Mouse (Mus musculus) hindbrain, embryonic 16.5 days (tissue): Measurements from ENCODE around the gene Rgs7bp. TPM values are rescaled to one million over a fixed set of nuclear protein-coding genes. Genes with fewer than 3 reads are reported as not detected.

Source experiments
- ATAC-seq: fragments of 200-750 bp; cut with Nextera tagmentation; 2 replicates; pipeline ENCODE4 v1.8.0; 2017; ENCODE audit warnings: moderate TSS enrichment, moderate library complexity
- H3K27ac ChIP-seq: fragments of 300-500 bp; sonication (generic); 2 replicates; pipeline ENCODE4 v1.5.1; 2014; ENCODE audit warnings: low read depth, mild to moderate bottlenecking, control low read depth, low read length, moderate library complexity
- H3K27me3 ChIP-seq: fragments of 300-500 bp; sonication (generic); replicated peaks from 2 replicates; pipeline ENCODE4 v1.6.1; 2014; ENCODE audit warnings: low read length; ENCODE audit not compliant: control insufficient read depth, insufficient read depth
- H3K36me3 ChIP-seq: fragments of 300-500 bp; sonication (generic); 2 replicates; pipeline ENCODE4 v1.6.1; 2014; ENCODE audit warnings: mild to moderate bottlenecking, low read length, moderate library complexity, mixed read lengths; ENCODE audit not compliant: control insufficient read depth, insufficient read depth
- H3K4me1 ChIP-seq: fragments of 300-500 bp; sonication (generic); 2 replicates; pipeline ENCODE4 v1.6.1; 2014; ENCODE audit warnings: low read depth, low read length; ENCODE audit not compliant: control insufficient read depth, insufficient read depth
- H3K4me2 ChIP-seq: fragments of 300-500 bp; sonication (generic); 2 replicates; pipeline ENCODE4 v1.6.1; 2014; ENCODE audit warnings: mild to moderate bottlenecking, low read length, control low read depth, moderate library complexity
- H3K4me3 ChIP-seq: fragments of 300-500 bp; sonication (generic); 2 replicates; pipeline ENCODE4 v1.5.1; 2014; ENCODE audit warnings: mild to moderate bottlenecking, low read length, control low read depth, moderate library complexity
- H3K9ac ChIP-seq: fragments of 300-500 bp; sonication (generic); 2 replicates; pipeline ENCODE4 v1.6.1; 2014; ENCODE audit warnings: low read depth, mild to moderate bottlenecking, control low read depth, low read length, moderate library complexity
- H3K9me3 ChIP-seq: fragments of 300-500 bp; sonication (generic); 2 replicates; pipeline ENCODE4 v1.6.1; 2014; ENCODE audit warnings: mild to moderate bottlenecking, low read length, moderate library complexity; ENCODE audit not compliant: control insufficient read depth
- WGBS: fragments of 180-500 bp; shearing (Covaris S2); extraction: QIAGEN DNeasy Blood & Tissue Kit; methylation state at CpG from one replicate; pipeline ENCODE4 v1.1.7; 2014; 5-methylcytosine and 5-hydroxymethylcytosine counted together
- polyA plus RNA-seq: library from polyadenylated mRNA; unstranded; fragments of >200 nt; fragmentation: Nextera tagmentation; extraction: Ambion mirVana; gene quantifications from 2 replicates; pipeline ENCODE4 v1.2.1, GENCODE M21; 2015

The Rgs7bp gene
- polyA plus RNA-seq, 1 experiment from 2014 or later = 9.8 TPM

GRCm38 (mm10) chr13:104985691-104986090 lies 69.0 kb downstream of the Rgs7bp start:
- Histone ChIP-seq H3K9me3 (peaks cover 3% of the 10 kb centered on the region; the same call in 1 of the 2 replicates), H3K4me3 (no peak overlapping the region), H3K36me3 (0 out of 2 replicates have a peak, but pooled peaks cover 2% of the 10 kb centered on the region), H3K9ac (no peak overlapping the region), H3K4me2 (no peak overlapping the region), H3K27me3 (no peaks in the 10 kb centered on the region), H3K4me1 (no peaks in the 10 kb centered on the region), H3K27ac (no peak overlapping the region)
- WGBS = 92% methylated on average over 4 of the region's 4 CpGs
- no peak for ATAC-seq

- Histone ChIP-seq H3K27ac (no peak overlapping the region), H3K9ac (no peak overlapping the region), H3K4me3 (no peak overlapping the region), H3K4me1 (no peaks in the 10 kb centered on the region), H3K36me3 (0 out of 2 replicates have a peak, but pooled peaks cover 2% of the 10 kb centered on the region), H3K27me3 (no peaks in the 10 kb centered on the region), H3K4me2 (no peak overlapping the region), H3K9me3 (peaks cover 3% of the 10 kb centered on the region; the same call in 1 of the 2 replicates)
- ATAC-seq = no peak
- 85% methylated on average over 5 of the region's 5 CpGs for WGBS
Observed at GRCm38 (mm10) chr13:104983989-104984388, 70.7 kb downstream of the Rgs7bp start.

- 78% methylated on average over 10 of the region's 10 CpGs for WGBS
- Histone ChIP-seq H3K4me3 (no peak overlapping the region), H3K4me2 (no peak overlapping the region), H3K4me1 (no peaks in the 10 kb centered on the region), H3K36me3 (0 out of 2 replicates have a peak, but pooled peaks cover 2% of the 10 kb centered on the region), H3K27ac (no peak overlapping the region), H3K27me3 (no peaks in the 10 kb centered on the region), H3K9ac (no peak overlapping the region), H3K9me3 (peaks cover 3% of the 10 kb centered on the region; the same call in 1 of the 2 replicates)
- ATAC-seq = no peak
Observed at GRCm38 (mm10) chr13:104982781-104983353, 71.9 kb downstream of the Rgs7bp start.

- H3K36me3 ChIP-seq = 0 out of 2 replicates have a peak, but pooled peaks cover 2% of the 10 kb centered on the region
- H3K27ac ChIP-seq = no peak overlapping the region
- H3K4me3 ChIP-seq = no peak overlapping the region
Observed at GRCm38 (mm10) chr13:104978176-104978575, 76.6 kb downstream of the Rgs7bp start.

GRCm38 (mm10) chr13:104967486-104967885 lies 87.2 kb downstream of the Rgs7bp start:
- Histone ChIP-seq H3K4me2 (no peak overlapping the region), H3K36me3 (no peaks in the 10 kb centered on the region), H3K4me3 (no peak overlapping the region), H3K9me3 (no peaks in the 10 kb centered on the region), H3K27me3 (no peaks in the 10 kb centered on the region), H3K4me1 (peaks cover under 1% of the 10 kb centered on the region; the same call in 1 of the 2 replicates), H3K27ac (no peak overlapping the region), H3K9ac (no peak overlapping the region)
- WGBS = 70% methylated on average over 2 of the region's 2 CpGs
- ATAC-seq = no peak

More at GRCm38 (mm10) chr13:104978176-104978575, 76.6 kb downstream of the Rgs7bp start:
- ATAC-seq = no peak
- 72% methylated on average over 1 of the region's 1 CpGs for WGBS
- Histone ChIP-seq H3K9ac (no peak overlapping the region), H3K4me2 (no peak overlapping the region), H3K4me1 (no peaks in the 10 kb centered on the region), H3K27me3 (no peaks in the 10 kb centered on the region), H3K9me3 (peaks cover 3% of the 10 kb centered on the region; the same call in 1 of the 2 replicates)

- peaks cover 6% of the 10 kb centered on the region; the same call in 1 of the 2 replicates for H3K4me1 ChIP-seq
- WGBS = 81% methylated on average over 4 of the region's 4 CpGs
Observed at GRCm38 (mm10) chr13:104963716-104964115, 91.0 kb downstream of the Rgs7bp start.

GRCm38 (mm10) chr13:104962716-104963411 lies 91.9 kb downstream of the Rgs7bp start:
- Histone ChIP-seq H3K36me3 (no peaks in the 10 kb centered on the region), H3K4me1 (peaks cover 6% of the 10 kb centered on the region; the same call in 1 of the 2 replicates), H3K4me3 (no peak overlapping the region), H3K9ac (peak overlapping the region; percentile 14), H3K9me3 (no peaks in the 10 kb centered on the region), H3K27me3 (no peaks in the 10 kb centered on the region), H3K27ac (peak overlapping the region; percentile 11; the same call in 1 of the 2 replicates), H3K4me2 (no peak overlapping the region)
- ATAC-seq = peak; percentile 90
- WGBS = 59% methylated on average over 11 of the region's 11 CpGs

More at GRCm38 (mm10) chr13:104963716-104964115, 91.0 kb downstream of the Rgs7bp start:
- H3K27ac ChIP-seq = no peak overlapping the region
- H3K27me3 ChIP-seq = no peaks in the 10 kb centered on the region
- no peak overlapping the region for H3K4me3 ChIP-seq
- no peaks in the 10 kb centered on the region for H3K9me3 ChIP-seq
- no peak overlapping the region for H3K9ac ChIP-seq
- no peaks in the 10 kb centered on the region for H3K36me3 ChIP-seq
- no peak for ATAC-seq
- no peak overlapping the region for H3K4me2 ChIP-seq

GRCm38 (mm10) chr13:104962166-104962565 lies 92.6 kb downstream of the Rgs7bp start:
- Histone ChIP-seq H3K9me3 (no peaks in the 10 kb centered on the region), H3K4me2 (no peak overlapping the region), H3K9ac (0 out of 2 replicates have a peak overlapping the region, but pooled peaks have one; percentile 14), H3K4me3 (no peak overlapping the region), H3K27ac (peak overlapping the region; percentile 11; the same call in 1 of the 2 replicates), H3K4me1 (peaks cover 6% of the 10 kb centered on the region; the same call in 1 of the 2 replicates), H3K27me3 (no peaks in the 10 kb centered on the region), H3K36me3 (no peaks in the 10 kb centered on the region)
- 82% methylated on average over 7 of the region's 7 CpGs for WGBS
- ATAC-seq = no peak
